Mouse (Mus musculus) heart, embryonic 11.5 days (tissue): ENCODE measurements at regions not wholly inside any gene's neighbourhood (a gene's known extent, or its start where the extent isn't known, plus 50 kb on each side); places are given as distances from the start of the nearest gene placed in this dataset.
A peak's percentile ranks its signal among the peaks of the same experiment; 100 is the strongest.
"Not testable (repeated sequence)": the region's sequence is repeated elsewhere in the genome, so short reads cannot be mapped to it uniquely, and the experiment has no call there.

Experiments used
- ATAC-seq: fragments of 200-750 bp; cut with Nextera tagmentation; replicated peaks from 2 replicates; pipeline ENCODE4 v1.8.0; 2017; ENCODE audit warnings: moderate library complexity; ENCODE audit not compliant: insufficient number of reproducible peaks, low FRiP score, low TSS enrichment
- H3K27ac ChIP-seq: fragments of 300-500 bp; sonication (generic); 2 replicates; pipeline ENCODE4 v1.5.1; 2014; ENCODE audit warnings: mild to moderate bottlenecking, low read depth, low read length
- H3K27me3 ChIP-seq: fragments of 300-500 bp; sonication (generic); 2 replicates; pipeline ENCODE4 v1.6.1; 2014; ENCODE audit warnings: mild to moderate bottlenecking, low read length, mixed read lengths; ENCODE audit not compliant: control insufficient read depth, insufficient read depth
- H3K36me3 ChIP-seq: fragments of 300-500 bp; sonication (generic); 2 replicates; pipeline ENCODE4 v1.6.1; 2014; ENCODE audit warnings: mild to moderate bottlenecking, low read length, moderate library complexity, mixed read lengths; ENCODE audit not compliant: control insufficient read depth, insufficient read depth
- H3K4me1 ChIP-seq: fragments of 300-500 bp; sonication (generic); 2 replicates; pipeline ENCODE4 v1.6.1; 2014; ENCODE audit warnings: low read length; ENCODE audit not compliant: control insufficient read depth, insufficient read depth
- H3K4me2 ChIP-seq: fragments of 300-500 bp; sonication (generic); 2 replicates; pipeline ENCODE4 v1.6.1; 2014; ENCODE audit warnings: mild to moderate bottlenecking, moderate library complexity
- H3K4me3 ChIP-seq: fragments of 300-500 bp; sonication (generic); 2 replicates; pipeline ENCODE4 v1.5.1; 2014; ENCODE audit warnings: low read depth, low read length
- H3K9ac ChIP-seq: fragments of 300-500 bp; sonication (generic); 2 replicates; pipeline ENCODE4 v1.6.1; 2014; ENCODE audit warnings: mild to moderate bottlenecking, low read depth, low read length, moderate library complexity
- H3K9me3 ChIP-seq: fragments of 300-500 bp; sonication (generic); replicated peaks from 2 replicates; pipeline ENCODE4 v1.6.1; 2016; ENCODE audit warnings: low read length; ENCODE audit not compliant: control insufficient read depth
- WGBS: fragments of 180-500 bp; shearing (Covaris S2); extraction: QIAGEN DNeasy Blood & Tissue Kit; methylation state at CpG from one replicate; pipeline ENCODE4 v1.1.7; 2014; ENCODE audit not compliant: insufficient replicate concordance; 5-methylcytosine and 5-hydroxymethylcytosine counted together

GRCm38 (mm10) chr10:99592220-99592619 lies 167.2 kb downstream of the Csl start:
- no peak for ATAC-seq
- H3K27ac ChIP-seq: no peak overlapping the region
- no peak overlapping the region for H3K4me2 ChIP-seq
- WGBS: 38% methylated on average over 9 of the region's 9 CpGs
- no peak overlapping the region for H3K4me3 ChIP-seq
- no peaks in the 10 kb centered on the region for H3K9me3 ChIP-seq
- H3K4me1 ChIP-seq: no peaks in the 10 kb centered on the region
- no peak overlapping the region for H3K9ac ChIP-seq
- no peaks in the 10 kb centered on the region for H3K36me3 ChIP-seq
- no peaks in the 10 kb centered on the region for H3K27me3 ChIP-seq

GRCm38 (mm10) chr10:99595659-99596058 lies 163.8 kb downstream of the Csl start:
- ATAC-seq: no peak
- Histone ChIP-seq H3K27me3 (no peaks in the 10 kb centered on the region), H3K36me3 (no peaks in the 10 kb centered on the region), H3K4me1 (no peaks in the 10 kb centered on the region), H3K9ac (no peak overlapping the region), H3K9me3 (no peaks in the 10 kb centered on the region), H3K4me3 (no peak overlapping the region), H3K4me2 (no peak overlapping the region), H3K27ac (no peak overlapping the region)
- WGBS: 79% methylated on average over 14 of the region's 14 CpGs

- Histone ChIP-seq H3K4me3 (peak overlapping the region; percentile 39), H3K9ac (peak overlapping the region; percentile 59), H3K4me2 (peak overlapping the region; percentile 61)
- not testable (repeated sequence) for H3K4me1 ChIP-seq, ATAC-seq, H3K27ac ChIP-seq, H3K36me3 ChIP-seq, H3K27me3 ChIP-seq, H3K9me3 ChIP-seq
- WGBS: 49% methylated on average over 21 of the region's 34 CpGs
These were observed 160.0 kb downstream of the Csl start for GRCm38 (mm10) chr10:99599142-99600120.

GRCm38 (mm10) chr10:99602331-99602730 lies 157.1 kb downstream of the Csl start:
- H3K9me3 ChIP-seq: no peaks in the 10 kb centered on the region
- 79% methylated on average over 5 of the region's 5 CpGs for WGBS
- no peak for ATAC-seq

GRCm38 (mm10) chr10:99604172-99604571 lies 155.3 kb downstream of the Csl start:
- 82% methylated on average over 1 of the region's 1 CpGs for WGBS
- Histone ChIP-seq H3K27me3 (no peaks in the 10 kb centered on the region), H3K9ac (no peak overlapping the region), H3K4me2 (no peak overlapping the region), H3K4me3 (no peak overlapping the region), H3K27ac (no peak overlapping the region), H3K9me3 (no peaks in the 10 kb centered on the region), H3K36me3 (no peaks in the 10 kb centered on the region), H3K4me1 (no peaks in the 10 kb centered on the region)
- no peak for ATAC-seq

More at GRCm38 (mm10) chr10:99602331-99602730, 157.1 kb downstream of the Csl start:
- Histone ChIP-seq H3K4me3 (no peak overlapping the region), H3K9ac (no peak overlapping the region), H3K4me1 (no peaks in the 10 kb centered on the region), H3K27me3 (no peaks in the 10 kb centered on the region), H3K36me3 (no peaks in the 10 kb centered on the region), H3K27ac (no peak overlapping the region), H3K4me2 (no peak overlapping the region)

- H3K4me3 ChIP-seq: no peak overlapping the region
- H3K27me3 ChIP-seq: no peaks in the 10 kb centered on the region
- H3K4me2 ChIP-seq: no peak overlapping the region
- WGBS: 89% methylated on average over 10 of the region's 10 CpGs
- no peaks in the 10 kb centered on the region for H3K36me3 ChIP-seq
- H3K4me1 ChIP-seq: no peaks in the 10 kb centered on the region
- H3K9me3 ChIP-seq: no peaks in the 10 kb centered on the region; the same call in 1 of the 2 replicates
- no peak overlapping the region for H3K27ac ChIP-seq
- H3K9ac ChIP-seq: no peak overlapping the region
- no peak for ATAC-seq
These were observed 151.0 kb downstream of the Csl start for GRCm38 (mm10) chr10:99608477-99608876.

GRCm38 (mm10) chr10:99609420-99609819 lies 150.0 kb downstream of the Csl start:
- no peaks in the 10 kb centered on the region; the same call in 1 of the 2 replicates for H3K9me3 ChIP-seq
- no peak overlapping the region for H3K4me3 ChIP-seq
- H3K4me1 ChIP-seq: no peaks in the 10 kb centered on the region
- H3K36me3 ChIP-seq: no peaks in the 10 kb centered on the region
- no peak overlapping the region for H3K27ac ChIP-seq
- no peak for ATAC-seq
- no peaks in the 10 kb centered on the region for H3K27me3 ChIP-seq
- no peak overlapping the region for H3K4me2 ChIP-seq
- no peak overlapping the region for H3K9ac ChIP-seq
- 87% methylated on average over 3 of the region's 3 CpGs for WGBS

GRCm38 (mm10) chr10:99610890-99611289 lies 148.6 kb downstream of the Csl start:
- ATAC-seq: no peak
- H3K27ac ChIP-seq: no peak overlapping the region
- H3K4me3 ChIP-seq: no peak overlapping the region
- WGBS: 85% methylated on average over 4 of the region's 4 CpGs
- H3K27me3 ChIP-seq: no peaks in the 10 kb centered on the region
- no peaks in the 10 kb centered on the region; the same call in 1 of the 2 replicates for H3K9me3 ChIP-seq
- no peaks in the 10 kb centered on the region for H3K4me1 ChIP-seq
- H3K4me2 ChIP-seq: no peak overlapping the region
- no peak overlapping the region for H3K9ac ChIP-seq
- H3K36me3 ChIP-seq: no peaks in the 10 kb centered on the region
